ENCODE assay signal across 13 mouse cellular contexts in the genomic region with DNA sequence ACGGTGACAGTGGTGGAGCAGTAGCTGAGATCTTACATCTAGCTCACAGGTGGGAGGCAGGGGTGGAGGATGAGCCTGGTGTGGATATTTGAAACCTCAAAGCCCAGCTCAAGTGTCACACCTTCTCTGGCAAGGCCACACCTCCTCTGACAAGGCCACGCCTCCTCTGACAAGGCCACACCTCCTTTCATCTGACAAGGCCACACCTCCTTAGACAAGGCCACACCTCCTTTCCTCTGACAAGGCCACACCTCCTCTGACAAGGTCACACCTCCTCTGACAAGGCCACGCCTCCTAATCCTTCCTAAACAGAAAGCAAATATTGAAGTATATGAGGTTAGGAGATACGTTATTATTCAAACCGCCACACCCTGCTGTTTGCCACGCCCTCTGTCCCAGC.
"Had no signal": no experiment of that assay in that cellular context is flagged by ENCODE, and none has a peak within 500 bp of the region (broad histone marks: within the 10 kb centered on the region; RNA-seq: fewer than 3 reads in every experiment).

No protein-coding gene starts in this region.

- ATAC-seq: liver, embryonic 12.5 days; midbrain, embryonic 15.5 days had no signal

- H3K27ac ChIP-seq: layer of hippocampus, adult 2 months; limb, embryonic 15.5 days; liver, embryonic 12.5 days; midbrain, embryonic 10.5 days; midbrain, embryonic 15.5 days; neural tube, embryonic 12.5 days had no signal

- H3K9me3 ChIP-seq: limb, embryonic 15.5 days; liver, embryonic 12.5 days; midbrain, embryonic 10.5 days; midbrain, embryonic 15.5 days; neural tube, embryonic 12.5 days had no signal

- H3K36me3 ChIP-seq: limb, embryonic 15.5 days; liver, embryonic 12.5 days; midbrain, embryonic 10.5 days; midbrain, embryonic 15.5 days; neural tube, embryonic 12.5 days had no signal

- H3K4me1 ChIP-seq: limb, embryonic 15.5 days had no signal

- DNase-seq: kidney, adult 11 months; kidney, postnatal 10 days; kidney, postnatal 4 days; lung, embryonic 14.5 days; lung, postnatal 10 days; lung, postnatal 4 days; thymus, postnatal 36 days had no signal

- H3K9ac ChIP-seq: limb, embryonic 15.5 days; liver, embryonic 12.5 days; lung, embryonic 14.5 days; midbrain, embryonic 15.5 days; neural tube, embryonic 12.5 days had no signal

- H3K4me3 ChIP-seq: layer of hippocampus, adult 2 months; limb, embryonic 15.5 days; liver, embryonic 12.5 days; midbrain, embryonic 10.5 days; midbrain, embryonic 15.5 days; neural tube, embryonic 12.5 days had no signal
